7 mouse cellular contexts compared by ENCODE assay signal in genomic region chr3:97901586-97901985, GRCm38 (mm10). TPM values are rescaled to one million over a fixed set of nuclear protein-coding genes. Genes with fewer than 3 reads are reported as not detected.
DNase-seq lines count a peak whose midpoint lies in the region; ATAC-seq and TF ChIP-seq lines count a peak whose summit lies in the region.

No protein-coding gene starts in this region.

- ATAC-seq in lung, postnatal 0 days = no peak
- ATAC-seq in liver, embryonic 11.5 days (replicated peaks; ENCODE audit: low FRiP score) = no peak
- no peak for ATAC-seq in stomach, embryonic 16.5 days (ENCODE audit: insufficient read depth, low FRiP score)

- no peaks in the 10 kb centered on the region for H3K36me3 ChIP-seq in lung, postnatal 0 days (ENCODE audit: insufficient read depth, low read length)
- peaks cover 8% of the 10 kb centered on the region for H3K36me3 ChIP-seq in erythroblast, embryonic 14.5 days (ENCODE audit: control insufficient read depth)
- no peaks in the 10 kb centered on the region for H3K36me3 ChIP-seq in liver, embryonic 11.5 days (ENCODE audit: control insufficient read depth, insufficient read depth, low read length)
- H3K36me3 ChIP-seq in stomach, embryonic 16.5 days (ENCODE audit: control insufficient read depth, insufficient read depth, low read length) = no peaks in the 10 kb centered on the region

- peak overlapping the region; percentile 68 for H3K27ac ChIP-seq in lung, postnatal 0 days (ENCODE audit: low read length)
- H3K27ac ChIP-seq in liver, embryonic 11.5 days (ENCODE audit: low read depth, low read length) = no peak overlapping the region
- H3K27ac ChIP-seq in stomach, embryonic 16.5 days (ENCODE audit: low read length) = no peak overlapping the region

- H3K9ac ChIP-seq in lung, postnatal 0 days (replicated peaks; ENCODE audit: low read depth) = peak overlapping the region; percentile 90
- peak overlapping the region; percentile 84 for H3K9ac ChIP-seq in liver, embryonic 11.5 days (ENCODE audit: low read depth, low read length)
- peak overlapping the region; percentile 88 for H3K9ac ChIP-seq in stomach, embryonic 16.5 days (ENCODE audit: low read length)

- DNase-seq in lung, postnatal 0 days (ENCODE audit: low spot score) = peak; percentile 32
- no peak for DNase-seq in lung, postnatal 14 days
- DNase-seq in liver, embryonic 11.5 days (ENCODE audit: low spot score) = no peak
- no peak for DNase-seq in MN1 (ENCODE audit: low spot score)
- no peak for DNase-seq in gastrocnemius, postnatal 36 days

- H3K4me3 ChIP-seq in lung, postnatal 0 days (ENCODE audit: low read depth, low read length) = peak overlapping the region; percentile 92
- H3K4me3 ChIP-seq in erythroblast, embryonic 14.5 days (replicated peaks) = peak overlapping the region; percentile 80
- peak overlapping the region; percentile 84 for H3K4me3 ChIP-seq in liver, embryonic 11.5 days (ENCODE audit: low read depth, low read length)
- H3K4me3 ChIP-seq in stomach, embryonic 16.5 days (replicated peaks; ENCODE audit: low read length) = peak overlapping the region; percentile 72

- TF ChIP-seq CTCF in lung, postnatal 0 days (IDR thresholded peaks at IDR 0.05) = no peak

- intact Hi-C loops in gastrocnemius, postnatal 36 days (cut with DNase I) = no loop called here

- H3K27me3 ChIP-seq in lung, postnatal 0 days (replicated peaks; ENCODE audit: insufficient read depth, low read length) = no peaks in the 10 kb centered on the region
- no peaks in the 10 kb centered on the region for H3K27me3 ChIP-seq in erythroblast, embryonic 14.5 days (ENCODE audit: control insufficient read depth)
- no peaks in the 10 kb centered on the region for H3K27me3 ChIP-seq in liver, embryonic 11.5 days (replicated peaks; ENCODE audit: control insufficient read depth, insufficient read depth, low read length)
- H3K27me3 ChIP-seq in stomach, embryonic 16.5 days (ENCODE audit: control insufficient read depth, insufficient read depth, low read length) = no peaks in the 10 kb centered on the region

- H3K4me2 ChIP-seq in lung, postnatal 0 days (replicated peaks; ENCODE audit: low read depth, low read length) = peak overlapping the region; percentile 66
- H3K4me2 ChIP-seq in liver, embryonic 11.5 days = peak overlapping the region; percentile 91
- H3K4me2 ChIP-seq in stomach, embryonic 16.5 days (ENCODE audit: low read depth, low read length) = peak overlapping the region; percentile 88

- H3K9me3 ChIP-seq in lung, postnatal 0 days (ENCODE audit: low read length) = no peaks in the 10 kb centered on the region
- H3K9me3 ChIP-seq in erythroblast, embryonic 14.5 days (ENCODE audit: control insufficient read depth, low read length) = no peaks in the 10 kb centered on the region
- H3K9me3 ChIP-seq in liver, embryonic 11.5 days (ENCODE audit: control insufficient read depth, low read length) = no peaks in the 10 kb centered on the region
- H3K9me3 ChIP-seq in stomach, embryonic 16.5 days (replicated peaks; ENCODE audit: control insufficient read depth, low read length) = no peaks in the 10 kb centered on the region

- peaks cover 3% of the 10 kb centered on the region; the same call in 1 of the 2 replicates for H3K4me1 ChIP-seq in lung, postnatal 0 days (ENCODE audit: insufficient read depth, low read depth, low read length)
- peaks cover 16% of the 10 kb centered on the region for H3K4me1 ChIP-seq in erythroblast, embryonic 14.5 days (ENCODE audit: control insufficient read depth)
- H3K4me1 ChIP-seq in liver, embryonic 11.5 days (replicated peaks; ENCODE audit: control insufficient read depth, insufficient read depth, low read length) = peaks cover 8% of the 10 kb centered on the region
- peaks cover 18% of the 10 kb centered on the region for H3K4me1 ChIP-seq in stomach, embryonic 16.5 days (ENCODE audit: control insufficient read depth, insufficient read depth, low read length)

- TF ChIP-seq EP300 in lung, postnatal 0 days (IDR thresholded peaks at IDR 0.05) = no peak

- 4% methylated on average over 5 of the region's 5 CpGs for WGBS in lung, postnatal 0 days
- 12% methylated on average over 5 of the region's 5 CpGs for WGBS in liver, embryonic 11.5 days
- 9% methylated on average over 5 of the region's 5 CpGs for WGBS in stomach, embryonic 16.5 days

RNA-seq across cellular contexts. Expression of gene Sec22b, which starts 0.6 kb away (rescaled TPM):
- polyA plus RNA-seq in lung, postnatal 0 days (2015; fragmentation: Nextera tagmentation; extraction: Ambion mirVana) = 87.9 and 88.7 TPM in 2 replicates
- 2.4 and 4.3 TPM in 2 replicates for polyA plus RNA-seq in erythroblast, embryonic 14.5 days (2012)
- 109 and 113 TPM in 2 replicates for polyA plus RNA-seq in liver, embryonic 11.5 days (2014; fragmentation: Nextera tagmentation; extraction: Ambion mirVana)
- polyA plus RNA-seq in stomach, embryonic 16.5 days (2015; fragmentation: Nextera tagmentation; extraction: Ambion mirVana) = 143 and 147 TPM in 2 replicates
- 10 to 100 TPM; 22.0 to 24.0 TPM for total RNA-seq in gastrocnemius, postnatal 36 days (2021)

RNA-seq across cellular contexts. Expression of gene Pde4dip, which starts 13.1 kb away (rescaled TPM):
- polyA plus RNA-seq in lung, postnatal 0 days (2015; fragmentation: Nextera tagmentation; extraction: Ambion mirVana) = 7.1 and 8.5 TPM in 2 replicates
- polyA plus RNA-seq in erythroblast, embryonic 14.5 days (2012) = 0.01 TPM in 1 of 2 replicates, not detected in the other
- polyA plus RNA-seq in liver, embryonic 11.5 days (2014; fragmentation: Nextera tagmentation; extraction: Ambion mirVana) = 16.8 and 16.9 TPM in 2 replicates
- polyA plus RNA-seq in stomach, embryonic 16.5 days (2015; fragmentation: Nextera tagmentation; extraction: Ambion mirVana) = 27.5 and 31.3 TPM in 2 replicates
- total RNA-seq in gastrocnemius, postnatal 36 days (2021) = 1,000 to 10,000 TPM; 2,796 to 3,405 TPM

Comparison
In these comparisons a context has a peak if more than half of its experiments do, and no peak if none do; other contexts are left out.
1. RNA of gene Sec22b, which starts 0.6 kb away (polyA plus RNA-seq): 143 to 147 TPM in stomach, embryonic 16.5 days, 109 to 113 TPM in liver, embryonic 11.5 days and 87.9 to 88.7 TPM in lung, postnatal 0 days; 2.4 to 4.3 TPM in erythroblast, embryonic 14.5 days; every median in the first group is over 10 times any median in the second.
2. Peak in every context shown above with its lines, with median percentiles within 50 percentile points of each other: H3K4me2 ChIP-seq, H3K4me3 ChIP-seq and H3K9ac ChIP-seq.